Mouse (Mus musculus): ENCODE data around the gene Pik3r6.

The Pik3r6 gene

DNA sequence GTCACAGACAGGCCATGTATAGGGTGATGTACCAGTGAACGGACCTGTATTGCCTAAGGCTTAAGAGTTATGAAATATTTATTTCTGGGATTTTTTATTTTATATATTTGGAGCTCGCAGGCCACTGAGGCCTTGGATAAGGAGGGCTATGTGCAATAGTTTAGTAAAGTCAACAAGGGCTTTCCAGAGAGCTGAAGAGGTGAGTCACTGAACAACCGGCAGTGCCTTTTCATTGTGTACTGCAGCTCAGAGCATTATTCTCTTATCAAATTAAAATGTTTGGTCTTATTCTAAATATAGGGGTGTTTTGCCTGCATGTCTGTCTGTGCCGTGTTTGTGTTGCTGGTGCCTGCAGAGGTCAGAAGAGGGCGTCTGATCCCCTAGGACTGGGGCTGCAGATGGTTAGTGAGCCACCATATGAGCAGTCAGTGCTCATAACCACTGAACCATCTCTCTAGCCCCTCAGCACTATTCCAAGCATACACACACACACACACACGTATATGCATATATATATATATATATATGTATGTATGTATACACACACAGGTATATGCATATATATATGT is 14.5 kb upstream of the Pik3r6 start:
- DNase-seq (ENCODE audit: low spot score), result no peak

DNA sequence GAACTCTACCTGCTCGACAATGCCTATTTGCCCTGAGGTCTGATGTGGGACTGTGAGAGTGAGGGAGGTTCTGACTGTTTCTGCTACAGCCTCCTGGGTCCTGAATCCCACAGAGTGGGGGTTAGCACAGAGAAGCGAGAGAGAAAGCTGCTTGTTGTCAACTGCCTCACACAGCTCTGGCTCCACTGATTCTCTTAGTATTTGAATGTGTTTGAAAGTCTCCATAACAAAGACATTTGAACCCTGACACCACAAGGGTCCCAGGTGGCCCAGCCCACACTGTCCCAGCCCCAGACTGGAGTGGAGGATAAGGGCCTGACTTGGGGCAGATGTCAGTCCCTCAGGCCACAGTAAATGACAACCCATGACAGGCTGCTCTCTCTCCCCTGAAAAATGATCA is 13.6 kb upstream of the Pik3r6 start:
- DNase-seq (ENCODE audit: low spot score), result no peak

DNA sequence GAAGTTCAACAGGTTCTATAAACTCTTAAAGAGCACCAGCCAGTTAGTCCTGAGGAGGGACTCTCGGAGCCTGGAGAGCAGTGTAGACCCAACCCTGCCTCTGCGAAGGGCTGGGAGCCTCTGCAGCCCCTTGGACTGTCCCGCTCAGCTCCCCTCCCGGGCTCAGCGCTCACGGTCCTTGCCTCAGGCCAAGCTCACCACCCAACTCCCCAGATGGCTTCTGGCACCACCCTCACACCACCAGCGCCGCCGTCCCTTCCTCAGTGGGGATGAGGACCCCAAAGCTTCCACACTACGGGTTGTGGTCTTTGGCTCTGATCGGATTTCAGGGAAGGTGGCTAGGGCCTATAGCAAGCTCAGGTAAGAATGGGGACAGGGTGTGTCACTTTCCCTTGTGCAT is 10.2 kb upstream of the Pik3r6 start:
- DNase-seq (ENCODE audit: low spot score), result no peak

DNA sequence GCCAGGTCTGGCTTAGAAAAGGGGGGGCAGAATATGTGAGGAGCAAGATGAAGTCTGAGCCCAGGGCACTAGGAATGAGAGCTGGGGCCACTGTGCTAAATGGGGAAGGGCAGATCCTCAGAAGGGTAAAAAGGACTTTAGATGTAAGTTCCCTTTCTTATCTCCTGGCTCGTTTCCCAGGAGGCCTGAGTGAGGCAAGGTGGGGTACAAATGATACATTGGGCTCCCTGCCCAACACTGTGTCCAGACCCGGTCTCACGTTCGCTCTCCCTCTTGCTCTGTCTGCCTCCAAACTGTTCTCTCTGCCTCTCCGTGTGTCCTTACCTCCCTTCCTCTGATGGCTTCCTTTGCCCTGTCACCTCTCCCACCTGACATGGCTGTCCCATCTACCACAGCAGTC is 9.1 kb upstream of the Pik3r6 start:
- DNase-seq (ENCODE audit: low spot score), result no peak

DNA sequence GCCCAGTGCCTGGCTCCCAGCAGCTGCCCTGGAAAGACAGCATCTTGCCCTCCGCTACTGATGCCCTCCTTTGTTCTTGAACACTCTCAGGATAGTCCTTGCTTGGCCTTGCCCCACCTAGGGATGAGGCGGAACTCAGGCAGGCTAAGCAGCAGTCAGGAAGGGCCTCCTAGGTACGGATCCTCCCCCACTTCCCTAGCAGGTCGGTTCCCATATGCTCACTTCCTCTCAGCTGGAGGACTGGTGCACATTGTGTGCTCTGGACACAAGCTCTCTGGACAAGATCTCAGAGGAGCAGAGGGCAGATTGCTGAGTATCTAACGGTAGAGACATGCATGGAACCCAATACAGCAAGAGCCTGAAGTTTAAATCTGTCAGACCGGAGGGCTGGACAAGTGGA is 5.7 kb upstream of the Pik3r6 start:
- DNase-seq (ENCODE audit: low spot score), result no peak

DNA sequence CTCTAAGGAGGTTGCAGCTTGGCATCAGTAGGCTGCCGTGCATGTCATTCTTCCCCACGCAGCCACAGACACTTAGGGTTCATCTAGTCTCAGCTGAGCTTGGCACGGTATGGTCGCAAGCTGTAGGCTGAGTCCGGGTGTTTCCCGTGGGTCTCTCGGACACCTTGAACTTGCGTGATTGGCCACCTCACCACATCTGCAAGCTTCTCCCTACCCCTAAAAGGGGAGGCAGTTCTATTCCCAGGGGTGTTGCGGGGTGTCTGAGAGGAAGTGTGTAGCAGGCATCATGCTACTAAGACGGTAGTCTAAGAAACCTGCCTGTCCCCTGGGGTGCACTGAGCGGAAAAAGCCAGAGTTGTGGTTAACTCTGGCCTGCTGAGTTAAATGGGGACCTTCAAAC is 4.3 kb upstream of the Pik3r6 start:
- DNase-seq (ENCODE audit: low spot score), result no peak

DNA sequence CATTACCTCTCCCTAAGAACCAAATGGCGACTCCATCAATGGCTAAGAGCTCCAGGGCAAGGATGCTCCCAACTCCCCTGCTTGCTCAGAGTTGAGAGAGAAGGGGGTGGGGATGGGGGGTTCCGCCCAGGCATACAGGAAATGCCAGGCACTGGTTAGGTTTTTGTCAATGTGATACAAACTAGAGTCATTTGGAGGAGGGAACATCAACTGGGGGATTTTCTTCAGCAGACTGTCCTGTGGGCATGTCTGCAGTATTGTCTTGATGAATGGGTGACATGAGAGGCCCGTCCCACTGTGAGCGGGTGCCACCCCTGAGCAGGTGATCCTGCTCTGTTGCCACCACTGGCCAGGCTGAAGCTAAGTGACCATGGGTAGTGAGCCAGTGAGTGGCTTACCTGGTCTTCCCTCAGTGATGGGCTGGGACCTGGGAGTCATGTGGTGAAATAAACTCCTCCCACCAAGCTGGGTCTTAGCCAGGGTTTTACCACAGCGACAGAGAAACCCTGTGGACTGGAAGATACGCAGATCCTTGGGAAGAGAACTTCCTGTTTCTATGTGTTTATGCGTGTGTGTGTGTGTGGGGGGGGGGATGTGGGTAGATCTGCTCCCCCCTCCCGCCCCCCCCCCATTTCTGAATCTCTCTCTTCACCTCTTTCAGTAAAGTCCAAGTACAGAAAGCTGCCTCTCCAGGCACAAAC is 3.7 kb upstream of the Pik3r6 start:
- no peak for DNase-seq (ENCODE audit: low spot score)

DNA sequence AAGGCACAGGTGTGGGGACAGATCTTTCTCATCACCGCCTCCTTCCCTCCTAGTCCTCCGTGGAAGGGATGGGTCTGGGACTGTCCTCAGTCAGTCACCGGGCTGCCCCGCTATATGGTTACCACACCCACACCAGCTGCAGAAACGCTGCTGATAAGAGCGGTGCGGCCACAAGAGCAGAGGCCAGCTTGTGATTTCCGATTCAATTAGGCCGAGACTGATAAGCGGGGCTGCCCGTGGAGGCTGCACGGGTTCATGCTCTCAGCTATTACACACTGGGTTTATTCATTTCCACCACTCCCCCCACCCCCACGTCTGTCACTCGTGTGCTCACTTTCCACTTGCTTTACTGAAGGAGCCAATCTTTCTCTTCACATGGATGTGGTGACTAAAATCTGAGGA is 1.9 kb upstream of the Pik3r6 start:
- no peak for DNase-seq (ENCODE audit: low spot score)

DNA sequence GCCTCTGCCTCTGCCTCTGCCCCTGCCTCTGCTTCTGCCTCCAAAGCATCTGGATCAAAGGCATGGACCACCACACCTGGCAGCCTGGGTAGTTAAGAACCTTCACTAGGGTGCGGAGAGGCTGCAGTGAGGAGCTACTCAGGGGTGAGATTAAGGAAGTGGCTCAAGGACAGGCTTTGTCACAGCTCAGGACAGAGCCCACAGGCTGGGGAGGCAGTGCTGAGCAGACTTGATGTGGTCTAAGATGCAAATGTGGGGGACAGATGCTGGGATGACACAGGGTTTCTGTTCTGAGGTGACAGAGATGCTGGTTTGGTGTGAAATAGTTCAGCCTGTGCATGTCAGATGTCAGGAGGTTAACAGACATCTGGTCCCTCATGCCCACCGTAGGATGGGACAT is 411 bp upstream of the Pik3r6 start:
- DNase-seq (ENCODE audit: low spot score), result no peak

DNA sequence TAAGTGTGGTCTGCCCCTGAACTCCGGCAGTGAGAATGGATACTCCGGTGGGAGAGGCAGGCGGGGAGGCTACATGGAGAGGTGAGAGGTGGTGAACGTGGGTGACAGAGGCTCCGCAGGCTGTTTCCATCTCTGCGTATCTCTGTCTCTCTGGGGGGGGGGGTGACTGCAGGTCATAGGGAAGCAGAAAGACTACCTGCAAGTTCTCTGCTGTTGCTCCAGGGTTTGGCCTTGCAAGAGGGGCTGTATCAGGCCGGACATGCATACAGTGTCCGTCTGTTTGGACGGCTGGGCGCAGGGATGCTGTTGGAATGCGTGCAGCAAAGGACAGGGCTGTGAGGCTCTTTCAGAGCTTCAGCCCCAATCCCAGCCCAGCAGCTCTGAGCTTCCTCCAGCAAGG is 2.1 kb downstream of the Pik3r6 start:
- no peak for DNase-seq (ENCODE audit: low spot score)

DNA sequence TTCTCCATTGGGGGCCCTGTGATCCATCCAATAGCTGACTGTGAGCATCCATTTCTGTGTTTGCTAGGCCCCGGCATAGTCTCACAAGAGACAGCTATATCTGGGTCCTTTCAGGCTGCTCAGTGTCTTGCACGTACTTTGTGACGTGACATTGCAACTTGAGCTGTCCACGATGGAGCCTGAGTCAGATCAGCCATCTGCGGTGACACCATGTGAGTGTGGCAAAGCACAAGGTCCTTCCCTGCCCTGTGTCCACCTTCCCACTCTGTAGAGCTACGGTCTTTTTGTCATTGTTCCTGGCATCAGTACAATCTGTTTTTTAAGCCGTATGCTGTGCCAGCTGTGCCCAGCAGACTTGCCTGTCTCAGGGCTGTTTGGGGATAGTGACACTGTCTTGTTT is 4.4 kb downstream of the Pik3r6 start:
- DNase-seq (ENCODE audit: low spot score), result no peak

DNA sequence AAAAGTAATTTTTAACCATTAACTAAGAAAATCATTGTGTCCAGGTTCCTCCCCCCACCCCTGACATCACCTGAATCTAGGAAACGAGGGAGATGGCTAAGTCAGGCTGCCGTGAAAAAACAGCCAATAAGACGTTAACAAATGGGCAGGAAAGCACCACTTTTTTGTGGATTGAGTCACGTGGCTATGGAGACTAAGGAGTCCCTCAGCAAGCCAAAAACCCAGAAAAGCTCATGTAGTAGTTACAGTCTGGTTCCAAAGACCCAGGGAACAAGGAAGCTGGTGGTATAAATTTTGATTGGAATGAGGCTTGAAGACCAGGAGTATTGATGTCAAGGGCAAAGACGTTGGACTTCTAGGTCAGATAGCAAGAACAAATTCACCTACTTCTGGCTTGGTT is 5.8 kb downstream of the Pik3r6 start:
- no peak for DNase-seq (ENCODE audit: low spot score)

DNA sequence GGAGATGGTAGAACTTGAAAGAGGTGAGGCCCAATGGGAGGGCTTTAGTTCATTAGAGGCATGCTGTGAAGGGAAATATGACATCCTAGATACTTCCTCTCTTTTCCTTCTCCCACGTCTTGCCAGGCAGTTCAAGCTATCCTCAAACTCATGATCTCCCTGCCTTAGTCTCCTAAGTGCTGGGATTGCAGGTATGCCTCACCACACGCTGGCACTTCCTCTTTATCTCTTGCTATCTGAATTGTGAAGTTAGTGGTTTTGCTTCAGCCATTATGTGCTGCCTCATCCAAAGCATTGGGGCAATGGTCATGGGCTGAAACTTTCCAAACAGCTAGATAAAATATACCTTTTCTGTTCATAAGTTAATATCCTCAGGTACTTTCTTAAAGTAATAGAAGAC is 6.4 kb downstream of the Pik3r6 start:
- no peak for DNase-seq (ENCODE audit: low spot score)

DNA sequence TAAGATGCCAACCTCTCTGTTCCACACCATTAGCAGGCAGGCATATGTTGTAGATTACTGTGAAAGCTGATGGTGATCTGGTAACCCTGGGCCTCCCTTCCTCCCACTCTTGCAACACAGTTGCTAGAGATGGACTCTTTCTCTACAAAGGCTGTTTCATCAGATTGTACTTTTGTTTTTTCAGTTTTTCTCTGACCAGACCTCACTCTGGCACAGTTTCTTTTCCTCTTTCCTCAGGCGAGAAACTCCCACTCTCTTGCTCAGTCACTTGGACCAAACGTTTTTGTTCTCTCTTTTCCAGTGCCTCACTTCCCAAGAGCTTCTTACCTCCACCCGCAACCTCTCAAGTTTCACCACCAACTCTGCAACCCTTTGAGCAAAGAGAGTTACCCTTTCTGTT is 11.2 kb downstream of the Pik3r6 start:
- no peak for DNase-seq (ENCODE audit: low spot score)

DNA sequence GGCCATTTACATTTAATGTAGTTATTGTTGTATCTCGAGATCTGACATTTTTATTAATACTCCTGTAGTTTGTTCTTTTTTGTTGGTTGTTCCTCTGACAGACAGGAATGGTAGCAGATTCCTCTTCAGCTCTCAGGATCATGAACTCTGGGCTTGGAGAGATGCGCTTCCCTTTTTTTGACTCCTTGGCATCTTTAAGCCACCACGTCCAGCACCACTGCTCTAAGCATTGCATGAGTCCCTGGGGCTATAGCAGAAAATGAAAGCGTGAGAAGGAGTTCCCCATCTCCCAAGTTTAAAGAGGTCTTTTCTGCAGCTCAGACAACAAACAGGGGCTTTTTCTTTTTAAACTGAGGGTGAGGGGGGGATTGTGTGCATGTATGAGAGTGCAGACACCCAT is 16.5 kb downstream of the Pik3r6 start:
- DNase-seq (ENCODE audit: low spot score), result no peak

DNA sequence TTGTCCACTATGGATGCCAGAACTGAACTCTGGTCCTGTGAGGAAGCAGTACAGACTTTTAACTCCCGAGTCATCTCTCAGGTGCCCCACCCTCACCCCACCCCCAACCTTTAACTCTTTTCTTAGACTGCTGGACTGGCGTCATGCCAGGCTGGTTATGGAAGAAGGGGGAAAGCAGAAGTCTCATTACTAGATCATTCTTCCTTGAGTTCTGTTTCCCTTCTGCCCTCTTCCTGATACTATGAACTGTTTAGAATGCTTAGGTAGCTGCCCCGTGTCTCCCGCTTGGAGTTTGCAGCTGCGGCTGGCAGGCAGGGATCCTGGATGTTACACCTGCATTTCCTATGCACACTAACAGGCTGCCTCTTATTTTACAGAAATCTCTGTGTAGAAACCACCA is 17.0 kb downstream of the Pik3r6 start:
- no peak for DNase-seq (ENCODE audit: low spot score)

DNA sequence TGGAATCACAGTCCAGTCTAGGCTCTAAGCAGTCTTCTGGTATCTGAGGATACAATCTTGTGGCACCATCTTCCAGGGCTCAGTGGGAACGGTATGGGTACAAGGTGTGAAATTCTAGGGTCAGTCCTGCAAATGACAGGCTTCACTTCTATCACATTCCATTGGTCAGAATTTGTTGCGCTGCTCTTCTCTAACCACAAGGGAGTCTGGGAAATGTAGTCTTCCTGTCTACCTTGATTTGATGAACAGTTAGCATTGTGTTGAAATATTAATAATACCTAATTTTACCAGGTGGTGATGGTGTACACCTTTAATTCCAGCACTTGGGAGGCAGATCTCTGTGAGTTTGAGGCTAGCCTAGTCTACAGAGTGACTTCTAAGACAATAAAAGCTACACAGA is 17.6 kb downstream of the Pik3r6 start:
- no peak for DNase-seq (ENCODE audit: low spot score)

DNA sequence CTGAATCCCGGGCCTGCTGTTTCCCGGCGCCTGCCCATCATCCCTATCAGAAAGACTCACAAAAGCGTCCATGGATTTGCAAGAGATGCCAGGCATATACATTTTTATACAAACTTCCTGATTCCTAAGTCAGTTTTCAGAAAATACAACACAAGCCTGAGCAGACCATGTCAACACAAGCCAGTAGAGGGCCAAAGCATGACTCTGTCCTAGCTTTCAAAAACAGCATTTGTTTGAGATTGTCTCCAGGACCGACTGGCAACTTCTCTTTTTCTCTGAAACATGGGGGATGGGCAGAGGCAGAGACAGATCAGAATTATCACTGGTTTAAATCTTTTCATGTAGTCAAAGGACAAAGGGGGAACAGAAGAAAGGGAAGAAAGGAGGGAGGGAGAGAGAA is 18.5 kb downstream of the Pik3r6 start:
- no peak for DNase-seq (ENCODE audit: low spot score)

DNA sequence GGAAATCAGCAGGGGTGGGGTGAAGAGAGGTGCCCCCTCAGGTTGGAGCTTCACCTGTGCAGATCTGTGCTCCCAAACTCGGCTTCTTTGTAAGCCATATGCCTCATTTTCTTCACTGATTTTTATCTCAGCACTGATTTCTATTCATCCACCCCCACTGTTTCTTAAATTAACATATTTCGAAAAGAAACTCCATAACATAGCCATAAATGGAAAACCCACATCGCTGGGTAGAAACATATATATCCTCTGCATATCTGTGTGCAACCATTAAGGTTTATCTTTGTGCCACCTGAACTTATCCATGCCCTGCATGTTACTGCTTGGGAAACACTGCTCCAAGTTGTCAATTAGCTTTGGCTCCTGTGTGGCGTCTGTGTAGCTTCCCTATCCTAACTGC is 23.6 kb downstream of the Pik3r6 start:
- DNase-seq (ENCODE audit: low spot score), result no peak

DNA sequence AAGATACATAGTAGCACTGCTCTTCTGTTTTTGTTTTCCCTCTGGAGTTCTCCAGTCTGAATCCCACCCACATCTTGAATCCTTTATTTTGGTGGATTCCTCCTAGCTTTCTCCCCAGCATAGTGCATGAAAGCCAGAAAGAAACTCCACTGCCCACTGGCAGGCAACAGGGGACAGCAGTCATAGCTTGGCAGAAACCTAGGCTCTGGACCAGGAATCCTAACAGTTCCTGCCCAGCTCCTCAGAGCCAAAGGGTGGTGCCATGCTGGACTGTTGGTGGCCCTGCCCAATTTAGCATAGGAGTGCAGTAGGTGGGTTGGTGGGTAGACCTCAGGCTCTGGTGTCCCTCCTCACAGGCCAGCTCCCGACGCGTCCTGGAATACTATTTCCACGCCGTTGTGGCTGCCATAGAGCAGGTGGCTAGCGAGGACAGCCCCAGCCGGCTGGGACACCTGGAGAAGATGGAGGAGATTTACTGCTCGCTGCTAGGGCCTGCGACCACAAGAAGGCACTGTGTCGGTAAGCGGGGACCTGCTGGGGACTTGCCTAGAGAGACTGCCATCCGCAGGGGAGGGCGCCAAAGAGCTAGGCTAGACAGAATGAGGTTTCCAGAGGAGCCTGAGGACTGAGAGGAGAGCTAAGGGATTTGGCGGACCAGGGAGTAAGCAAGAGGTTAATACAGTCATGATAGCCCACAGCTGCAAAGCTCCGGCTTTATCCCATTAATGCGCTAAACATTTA is 28.4 kb downstream of the Pik3r6 start:
- no peak for DNase-seq (ENCODE audit: low spot score)

DNA sequence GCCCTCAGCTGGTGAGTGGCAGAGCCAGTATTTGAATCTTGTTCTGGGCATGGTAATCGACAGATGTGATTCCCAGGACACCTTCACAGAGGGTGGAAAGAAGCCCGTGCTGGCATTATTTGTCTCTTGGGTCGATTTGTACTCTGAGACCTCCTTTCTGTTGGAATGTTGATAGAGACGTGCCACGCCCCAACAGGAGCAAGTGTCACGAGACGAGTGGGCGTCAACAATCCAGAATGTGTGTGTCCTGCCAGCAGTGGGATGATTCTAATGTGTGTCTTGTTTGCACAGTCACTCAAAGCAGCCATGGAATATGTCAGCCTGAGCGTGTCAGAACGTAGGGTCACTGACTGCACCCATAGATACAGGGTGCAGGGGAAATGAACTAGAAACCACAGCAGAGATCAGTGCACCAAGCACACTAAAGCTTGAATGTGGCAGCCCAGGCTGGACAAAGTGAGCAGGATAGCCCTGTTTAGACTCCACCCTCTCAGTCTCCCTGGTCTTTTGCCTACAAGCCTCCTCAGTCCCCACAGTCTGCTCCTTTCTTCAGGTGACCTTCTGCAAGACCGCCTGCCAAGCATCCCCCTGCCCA is 29.2 kb downstream of the Pik3r6 start:
- DNase-seq (ENCODE audit: low spot score), result no peak

DNA sequence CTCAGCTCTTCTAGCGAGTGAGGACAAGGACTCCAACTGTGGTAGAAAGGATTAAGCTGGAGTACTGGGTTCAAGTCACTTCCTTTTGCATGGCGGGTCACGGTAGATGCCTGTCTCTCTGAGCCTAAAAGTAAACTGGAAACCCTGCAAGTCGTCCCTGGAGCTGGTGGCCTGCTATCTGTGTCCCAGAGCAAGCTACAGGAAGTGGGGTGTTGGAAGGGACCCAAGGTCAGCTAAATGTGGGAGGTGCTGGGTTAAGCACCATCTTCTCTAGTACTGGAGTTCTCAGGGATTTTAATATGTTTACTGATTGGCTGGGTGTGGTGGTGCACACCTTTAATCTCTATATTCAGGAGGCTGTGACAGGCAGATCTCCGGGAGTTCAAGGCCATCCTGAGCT is 30.0 kb downstream of the Pik3r6 start:
- DNase-seq (ENCODE audit: low spot score), result no peak

DNA sequence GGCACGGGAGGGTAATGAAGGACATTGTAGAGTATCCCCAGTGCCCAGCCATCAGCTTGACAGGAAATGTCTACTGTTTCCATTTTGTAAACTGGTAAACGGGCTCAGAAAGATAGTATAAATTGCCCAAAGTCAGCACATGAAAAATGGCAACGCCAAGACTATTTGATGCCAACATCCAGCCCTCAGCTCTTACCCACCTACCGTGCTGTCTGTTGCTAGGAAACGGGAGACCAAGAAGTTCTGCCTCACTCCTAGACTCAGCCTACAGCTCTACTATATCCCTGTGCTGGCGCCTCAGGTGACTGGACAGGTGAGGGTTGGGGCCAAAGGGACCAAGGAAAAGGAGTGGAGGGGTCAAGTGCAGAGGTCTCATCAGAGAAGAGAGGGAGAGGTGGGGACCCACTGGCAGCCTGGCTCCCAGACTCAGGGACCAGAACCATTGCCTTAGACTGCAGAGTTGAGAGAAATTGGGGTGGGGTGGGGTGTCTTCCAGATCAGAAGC is 31.2 kb downstream of the Pik3r6 start:
- no peak for DNase-seq (ENCODE audit: low spot score)

Data from yolk sac, embryonic 10.5 days (tissue).